Mouse (Mus musculus) bone marrow, adult 2 months (tissue): Measurements from ENCODE around the gene Gga3.

Source experiments
- CTCF ChIP-seq: fragments of 200-500 bp; IDR thresholded peaks from 2 replicates; pipeline ENCODE4 v1.5.1; 2011; ENCODE audit warnings: low read length, control low read depth; ENCODE audit not compliant: control insufficient read depth, insufficient read depth
- POLR2A ChIP-seq: fragments of 200-500 bp; IDR thresholded peaks from 2 replicates; pipeline ENCODE4 v1.6.1; 2011; ENCODE audit warnings: low read depth, mild to moderate bottlenecking, control low read depth, low read length, borderline replicate concordance; ENCODE audit not compliant: control insufficient read depth

- no peak for TF ChIP-seq CTCF
- TF ChIP-seq POLR2A, result no peak
These were observed 749 bp downstream of the Gga3 start for GRCm38 (mm10) chr11:115603128-115603475.
